Mouse (Mus musculus) testis, adult 2 months (tissue): ENCODE measurements at regions not wholly inside any gene's neighbourhood (a gene's known extent, or its start where the extent isn't known, plus 50 kb on each side); places are given as distances from the start of the nearest gene placed in this dataset.

Source experiments
- CTCF ChIP-seq: fragments of 200-500 bp; IDR thresholded peaks from 2 replicates; pipeline ENCODE4 v1.5.1; 2012; ENCODE audit warnings: low read depth, mild to moderate bottlenecking, inconsistent platforms, low read length, moderate library complexity; ENCODE audit not compliant: control insufficient read depth, insufficient read depth, insufficient replicate concordance
- POLR2A ChIP-seq: fragments of 200-500 bp; IDR thresholded peaks from 2 replicates; pipeline ENCODE4 v1.6.1; 2012; ENCODE audit warnings: low read depth, mild to moderate bottlenecking, inconsistent platforms, low read length, moderate library complexity; ENCODE audit not compliant: control insufficient read depth

GRCm38 (mm10) chr5:13036127-13036526, 89.1 kb upstream of the Sema3a start:
- TF ChIP-seq CTCF = no peak
- no peak for TF ChIP-seq POLR2A
